Mouse (Mus musculus): ENCODE measurements around the gene Zfp953. TPM values are rescaled to one million over a fixed set of nuclear protein-coding genes. Genes with fewer than 3 reads are reported as not detected.

Gene Zfp953
- under 1 TPM; 0.04 to 0.35 TPM for polyA plus RNA-seq (2012; fragmentation: generic; extraction: Trizol)

GRCm38 (mm10) chr13:67360131-67360744 lies at the start of gene Zfp953, which contains the start of gene Gm28044:
TSS of gene Zfp953 (minus strand) at chr13:67360605.
TSS of gene Gm28044 (minus strand) at chr13:67360536.

GRCm38 (mm10) chr13:67399183-67399903 lies 38.9 kb upstream of the Zfp953 start, which contains the start of gene Zfp429:
TSS of gene Zfp429 (minus strand) at chr13:67399819.

GRCm38 (mm10) chr13:67375050-67375911 lies 14.9 kb upstream of the Zfp953 start, which contains the start of the genes Gm28041 and Zfp456:
TSS of gene Gm28041 (minus strand) at chr13:67375733.
TSS of gene Zfp456 (minus strand) at chr13:67375810.

DNA sequence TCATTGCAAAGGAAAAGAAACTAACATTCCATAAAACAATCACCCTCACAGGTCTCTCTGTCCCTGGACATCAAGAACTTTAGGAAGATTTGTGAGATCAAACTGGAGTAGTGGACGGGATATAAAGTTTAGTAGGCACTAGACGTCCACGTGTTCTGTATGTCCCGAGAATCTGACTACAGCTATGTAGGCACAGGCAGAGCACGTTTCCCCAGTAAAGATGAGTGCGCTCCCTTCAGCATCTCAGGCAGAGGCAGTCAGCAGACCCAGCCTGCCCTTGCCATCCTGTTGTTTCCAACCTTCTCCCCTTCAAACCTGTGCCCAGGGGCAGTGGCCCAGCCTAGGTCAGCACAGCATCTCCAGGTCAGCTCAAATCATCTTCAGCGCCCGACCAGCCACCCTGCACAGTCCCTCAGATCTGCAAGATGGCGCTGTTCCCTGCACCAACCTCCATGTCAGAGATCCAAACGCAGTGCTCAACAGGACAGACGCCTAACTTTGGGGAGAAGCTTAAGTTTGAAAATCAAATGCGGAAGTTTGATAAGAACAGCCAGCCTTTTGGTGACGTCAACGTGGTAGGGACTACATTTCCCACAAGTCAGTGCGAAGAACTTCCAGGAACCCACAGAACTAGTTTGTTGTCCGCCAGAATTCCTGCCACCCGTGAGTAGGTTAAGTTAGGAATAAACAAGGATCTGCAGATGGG lies 28.2 kb downstream of the Zfp953 start, which contains the start of gene Zfp595:
Gene Zfp595, minus strand, starts transcription at position 552 of the 706 bp plus-strand sequence.

GRCm38 (mm10) chr13:67305822-67306672 lies 54.4 kb downstream of the Zfp953 start, which contains the start of gene Zfp457:
TSS of gene Zfp457 (minus strand) at chr13:67306485.

Other genes starting within 250 kb of the Zfp953 start
- gene Rslcan18, start 244.3 kb downstream of the Zfp953 start, polyA plus RNA-seq (2012; fragmentation: generic; extraction: Trizol) = under 1 TPM; 0.01 to 0.15 TPM
- under 1 TPM; 0.04 to 0.74 TPM for gene Zfp759, start 238.9 kb downstream of the Zfp953 start, polyA plus RNA-seq (2012; fragmentation: generic; extraction: Trizol)
- under 1 TPM; 0.05 to 0.79 TPM for gene Rsl1, start 187.4 kb downstream of the Zfp953 start, polyA plus RNA-seq (2012; fragmentation: generic; extraction: Trizol)
- gene Zfp455, start 166.1 kb downstream of the Zfp953 start, polyA plus RNA-seq (2012; fragmentation: generic; extraction: Trizol) = under 1 TPM in 1 of 2 experiments, not detected in 1; 0.31 TPM
- under 1 TPM; 0.01 to 0.17 TPM for gene Zfp458, start 82.1 kb downstream of the Zfp953 start, polyA plus RNA-seq (2012; fragmentation: generic; extraction: Trizol)
- gene Zfp457, start 54.1 kb downstream of the Zfp953 start, polyA plus RNA-seq (2012; fragmentation: generic; extraction: Trizol) = under 1 TPM in 1 of 2 experiments, not detected in 1; 0.63 TPM
- gene Zfp595, start 28.0 kb downstream of the Zfp953 start, polyA plus RNA-seq (2012; fragmentation: generic; extraction: Trizol) = under 1 TPM; 0.06 to 0.68 TPM
- gene Gm28044, start 69 bp downstream of the Zfp953 start, polyA plus RNA-seq (2012; fragmentation: generic; extraction: Trizol) = 1 to 10 TPM in 1 of 2 experiments, under 1 TPM in 1; 0.16 to 2.3 TPM
- gene Gm28041, start 15.1 kb upstream of the Zfp953 start, polyA plus RNA-seq (2012; fragmentation: generic; extraction: Trizol) = 1 to 10 TPM in 1 of 2 experiments, under 1 TPM in 1; 0.82 to 3.3 TPM
- gene Zfp456, start 15.2 kb upstream of the Zfp953 start, polyA plus RNA-seq (2012; fragmentation: generic; extraction: Trizol) = under 1 TPM; 0.02 to 0.30 TPM
- 1 to 10 TPM in 1 of 2 experiments, under 1 TPM in 1; 0.19 to 3.6 TPM for gene Zfp429, start 39.2 kb upstream of the Zfp953 start, polyA plus RNA-seq (2012; fragmentation: generic; extraction: Trizol)
- not detected for gene Zfp459, start 60.8 kb upstream of the Zfp953 start, polyA plus RNA-seq (2012; fragmentation: generic; extraction: Trizol)
- 1 to 10 TPM in 1 of 2 experiments, under 1 TPM in 1; 0.05 to 1.8 TPM for gene Zfp874a, start 91.0 kb upstream of the Zfp953 start, polyA plus RNA-seq (2012; fragmentation: generic; extraction: Trizol)
- 1 to 10 TPM in 1 of 2 experiments, under 1 TPM in 1; 0.08 to 1.9 TPM for gene Zfp874b, start 123.7 kb upstream of the Zfp953 start, polyA plus RNA-seq (2012; fragmentation: generic; extraction: Trizol)
- gene Zfp58, start 139.9 kb upstream of the Zfp953 start, polyA plus RNA-seq (2012; fragmentation: generic; extraction: Trizol) = 1 to 10 TPM in 1 of 2 experiments, under 1 TPM in 1; 0.16 to 2.1 TPM
- gene Gm26965, start 165.5 kb upstream of the Zfp953 start, polyA plus RNA-seq (2012; fragmentation: generic; extraction: Trizol) = not detected
- 10 to 100 TPM; 13.1 to 51.3 TPM for gene Zfp87, start 165.6 kb upstream of the Zfp953 start, polyA plus RNA-seq (2012; fragmentation: generic; extraction: Trizol)
- gene Zfp748, start 193.2 kb upstream of the Zfp953 start, polyA plus RNA-seq (2012; fragmentation: generic; extraction: Trizol) = under 1 TPM; 0.07 to 0.77 TPM
- under 1 TPM; 0.02 to 0.58 TPM for gene Zfp729b, start 249.1 kb upstream of the Zfp953 start, polyA plus RNA-seq (2012; fragmentation: generic; extraction: Trizol)

Data from C3H10T1/2 (cell line).